Mouse (Mus musculus) macrophage (primary cell): ENCODE measurements around the gene Arpc3. TPM values are rescaled to one million over a fixed set of nuclear protein-coding genes. Genes with fewer than 3 reads are reported as not detected.

Experiments
- H3K27ac ChIP-seq: fragments of 350-480 bp; formaldehyde crosslinking; 2 replicates; pipeline ENCODE4 v1.9.0; 2021
- H3K36me3 ChIP-seq: fragments of 350-480 bp; formaldehyde crosslinking; 2 replicates; pipeline ENCODE4 v1.9.0; 2021; ENCODE audit errors: inconsistent target
- H3K4me3 ChIP-seq: fragments of 350-480 bp; formaldehyde crosslinking; 2 replicates; pipeline ENCODE4 v1.9.0; 2021; ENCODE audit errors: inconsistent target
- H3K79me2 ChIP-seq: fragments of 350-480 bp; formaldehyde crosslinking; 2 replicates; pipeline ENCODE4 v1.9.0; 2021; ENCODE audit errors: inconsistent target
- WGBS: methylation state at CpG from one replicate; pipeline ENCODE4 v1.1.7; 2026; ENCODE audit warnings: inconsistent platforms; ENCODE audit not compliant: missing documents; 5-methylcytosine and 5-hydroxymethylcytosine counted together
- polyA plus RNA-seq: library from polyadenylated mRNA; stranded (reverse); fragments of 250-400 nt; gene quantifications from 3 replicates; pipeline ENCODE4 v1.2.4, GENCODE M21; 2018; ENCODE audit warnings: inconsistent platforms

Gene Arpc3
- polyA plus RNA-seq, 1 experiment from 2014 or later: 1,088 TPM

- no peak overlapping the region for H3K27ac ChIP-seq
- H3K79me2 ChIP-seq: no peaks in the 10 kb centered on the region
- H3K36me3 ChIP-seq: peaks cover 99% of the 10 kb centered on the region
- no peak overlapping the region for H3K4me3 ChIP-seq
- 60% methylated on average over 4 of the region's 4 CpGs for WGBS
Measured at GRCm38 (mm10) chr5:122458066-122458465, 66.4 kb downstream of the Arpc3 start.

GRCm38 (mm10) chr5:122459335-122459734, 67.7 kb downstream of the Arpc3 start:
- H3K36me3 ChIP-seq: peaks cover 96% of the 10 kb centered on the region
- H3K27ac ChIP-seq: no peak overlapping the region
- H3K79me2 ChIP-seq: no peaks in the 10 kb centered on the region
- WGBS: 100% methylated on average over 5 of the region's 5 CpGs
- no peak overlapping the region for H3K4me3 ChIP-seq

GRCm38 (mm10) chr5:122460656-122461055, 69.0 kb downstream of the Arpc3 start:
- peaks cover 95% of the 10 kb centered on the region for H3K36me3 ChIP-seq
- no peak overlapping the region for H3K27ac ChIP-seq
- no peak overlapping the region for H3K4me3 ChIP-seq
- WGBS: 94% methylated on average over 10 of the region's 11 CpGs
- no peaks in the 10 kb centered on the region; the same call in 1 of the 2 replicates for H3K79me2 ChIP-seq

- no peak overlapping the region for H3K27ac ChIP-seq
- peaks cover 95% of the 10 kb centered on the region for H3K36me3 ChIP-seq
- WGBS: 96% methylated on average over 9 of the region's 9 CpGs
- H3K79me2 ChIP-seq: no peaks in the 10 kb centered on the region; the same call in 1 of the 2 replicates
- H3K4me3 ChIP-seq: no peak overlapping the region
Measured at GRCm38 (mm10) chr5:122461431-122461830, 69.8 kb downstream of the Arpc3 start.

Other genes with a start within 250 kb of the Arpc3 start
- gene Ppp1cc, start 233.6 kb upstream of the Arpc3 start, polyA plus RNA-seq: 236 to 261 TPM (median 239 TPM) in 3 replicates
- 89.5 to 146 TPM (median 116 TPM) in 3 replicates for gene Hvcn1, start 185.1 kb upstream of the Arpc3 start, polyA plus RNA-seq
- gene Tctn1, start 127.4 kb upstream of the Arpc3 start, polyA plus RNA-seq: 2.9 to 4.4 TPM (median 3.9 TPM) in 3 replicates
- gene Pptc7, start 107.5 kb upstream of the Arpc3 start, polyA plus RNA-seq: 12.5 to 16.0 TPM (median 14.1 TPM) in 3 replicates
- gene Rad9b, start 37.6 kb upstream of the Arpc3 start, polyA plus RNA-seq: 0.75 to 0.90 TPM (median 0.77 TPM) in 3 replicates
- 234 to 353 TPM (median 252 TPM) in 3 replicates for gene Vps29, start 37.5 kb upstream of the Arpc3 start, polyA plus RNA-seq
- 16.3 to 20.4 TPM (median 16.8 TPM) in 3 replicates for gene Gpn3, start 20.0 kb upstream of the Arpc3 start, polyA plus RNA-seq
- 3.7 to 8.8 TPM (median 5.3 TPM) in 3 replicates for gene Fam216a, start 19.5 kb upstream of the Arpc3 start, polyA plus RNA-seq
- gene Anapc7, start 29.8 kb downstream of the Arpc3 start, polyA plus RNA-seq: 25.3 to 29.1 TPM (median 26.9 TPM) in 3 replicates
- gene Atp2a2, start 110.3 kb downstream of the Arpc3 start, polyA plus RNA-seq: 72.1 to 135 TPM (median 74.7 TPM) in 3 replicates
- 1.1 to 2.5 TPM (median 1.2 TPM) in 3 replicates for gene Ift81, start 222.6 kb downstream of the Arpc3 start, polyA plus RNA-seq